In genomic region chr10:8973934-8974333, GRCm38 (mm10) we compare ENCODE assay signal across 9 mouse cellular contexts.
DNase-seq lines count a peak whose midpoint lies in the region; ATAC-seq and TF ChIP-seq lines count a peak whose summit lies in the region.
"Had no signal": no experiment of that assay in that cellular context is flagged by ENCODE, and none has a peak within 500 bp of the region (broad histone marks: within the 10 kb centered on the region; RNA-seq: fewer than 3 reads in every experiment).

No protein-coding gene starts in this region.

- peak; percentile 36; the same call in 1 of the 2 replicates for TF ChIP-seq CTCF in kidney, adult 2 months (conservative IDR thresholded peaks at IDR 0.05; ENCODE audit: insufficient read depth, insufficient read length, low read depth, low read length)

- H3K9me3 ChIP-seq in embryonic facial prominence, embryonic 14.5 days (ENCODE audit: control insufficient read depth, low read length): no peaks in the 10 kb centered on the region
- H3K9me3 ChIP-seq in megakaryocyte, embryonic 14.5 days: no peaks in the 10 kb centered on the region
- H3K9me3 ChIP-seq: liver, embryonic 15.5 days had no signal

- peak; percentile 33 for DNase-seq in kidney, adult 2 months
- DNase-seq in kidney, adult 18-20 months: no peak
- DNase-seq in ES-CJ7 (ENCODE audit: low read depth, low spot score): peak; percentile 32
- DNase-seq in embryonic facial prominence, embryonic 14.5 days (ENCODE audit: low spot score): peak; percentile 81
- DNase-seq in layer of hippocampus, postnatal 25 days (ENCODE audit: extremely low spot score in 1 of 2, low spot score in 1 of 2): no peak
- DNase-seq in urinary bladder, postnatal 36 days (ENCODE audit: low spot score in 2 of 2): no peak
- no peak for DNase-seq in spleen, postnatal 4 days (ENCODE audit: low spot score in 2 of 2)

- H3K9ac ChIP-seq in embryonic facial prominence, embryonic 14.5 days (ENCODE audit: low read depth, low read length): no peak overlapping the region
- H3K9ac ChIP-seq: liver, embryonic 15.5 days had no signal

- WGBS in kidney, adult 2 months: 73% methylated on average over 1 of the region's 1 CpGs
- 14% methylated on average over 1 of the region's 1 CpGs for WGBS in embryonic facial prominence, embryonic 14.5 days

- H3K4me2 ChIP-seq in embryonic facial prominence, embryonic 14.5 days (ENCODE audit: low read depth, low read length): no peak overlapping the region
- H3K4me2 ChIP-seq: liver, embryonic 15.5 days had no signal

- TF ChIP-seq POLR2A in kidney, adult 2 months (IDR thresholded peaks at IDR 0.05; ENCODE audit: low read depth, low read length): no peak

- H3K36me3 ChIP-seq in kidney, adult 2 months (ENCODE audit: control insufficient read depth, insufficient read depth, low read length): no peaks in the 10 kb centered on the region
- no peaks in the 10 kb centered on the region for H3K36me3 ChIP-seq in embryonic facial prominence, embryonic 14.5 days (ENCODE audit: control insufficient read depth, insufficient read depth, low read length)
- no peaks in the 10 kb centered on the region for H3K36me3 ChIP-seq in megakaryocyte, embryonic 14.5 days (replicated peaks; ENCODE audit: low read length)
- H3K36me3 ChIP-seq: liver, embryonic 15.5 days had no signal

- no peaks in the 10 kb centered on the region for H3K4me1 ChIP-seq in kidney, adult 2 months (ENCODE audit: control insufficient read depth, insufficient read depth, low read length)
- H3K4me1 ChIP-seq in embryonic facial prominence, embryonic 14.5 days (ENCODE audit: control insufficient read depth, insufficient read depth, low read length): peaks cover 26% of the 10 kb centered on the region
- H3K4me1 ChIP-seq in megakaryocyte, embryonic 14.5 days: peaks cover 9% of the 10 kb centered on the region
- H3K4me1 ChIP-seq: liver, embryonic 15.5 days had no signal

- ATAC-seq in embryonic facial prominence, embryonic 14.5 days (ENCODE audit: low read depth): peak; percentile 77; the same call in 1 of the 2 replicates

- H3K27ac ChIP-seq in kidney, adult 2 months (ENCODE audit: insufficient read depth, low read depth, low read length): no peak overlapping the region
- no peak overlapping the region for H3K27ac ChIP-seq in embryonic facial prominence, embryonic 14.5 days (replicated peaks; ENCODE audit: low read depth, low read length)
- H3K27ac ChIP-seq: liver, embryonic 15.5 days had no signal

- H3K27me3 ChIP-seq in kidney, adult 2 months (replicated peaks; ENCODE audit: control insufficient read depth, insufficient read depth, low read length): no peaks in the 10 kb centered on the region
- H3K27me3 ChIP-seq in embryonic facial prominence, embryonic 14.5 days (replicated peaks; ENCODE audit: control insufficient read depth, insufficient read depth, low read length): no peaks in the 10 kb centered on the region
- H3K27me3 ChIP-seq in megakaryocyte, embryonic 14.5 days (replicated peaks): peaks cover 7% of the 10 kb centered on the region
- H3K27me3 ChIP-seq: liver, embryonic 15.5 days had no signal

- no peak overlapping the region for H3K4me3 ChIP-seq in kidney, adult 2 months (ENCODE audit: insufficient read depth, low read depth, low read length)
- H3K4me3 ChIP-seq in embryonic facial prominence, embryonic 14.5 days (ENCODE audit: low read depth, low read length): no peak overlapping the region
- peak overlapping the region; percentile 12 for H3K4me3 ChIP-seq in megakaryocyte, embryonic 14.5 days (replicated peaks)
- H3K4me3 ChIP-seq: liver, embryonic 15.5 days had no signal

Comparison
In these comparisons a context has a peak if more than half of its experiments do, and no peak if none do; other contexts are left out.
1. DNase-seq: peak in kidney, adult 2 months (single experiment), ES-CJ7 (single experiment) and embryonic facial prominence, embryonic 14.5 days (single experiment); none in kidney, adult 18-20 months (single experiment), layer of hippocampus, postnatal 25 days (0 of 2), urinary bladder, postnatal 36 days (0 of 2) and spleen, postnatal 4 days (0 of 2).